Mouse (Mus musculus): ENCODE measurements around the gene Ankrd35.
"Not testable (repeated sequence)": the region's sequence is repeated elsewhere in the genome, so short reads cannot be mapped to it uniquely, and the experiment has no call there.

The Ankrd35 gene

GRCm38 (mm10) chr3:96669727-96670468 is at the start of gene Ankrd35:
Ankrd35 (plus strand) TSS chr3:96670131.
- peak; percentile 39 to 71 for DNase-seq (ENCODE audit: low spot score in 2 of 2)

- DNase-seq (ENCODE audit: low spot score in 2 of 2) = no peak
Measured at GRCm38 (mm10) chr3:96623201-96623600, 46.7 kb upstream of the Ankrd35 start.

GRCm38 (mm10) chr3:96629729-96630600 is 40.0 kb upstream of the Ankrd35 start, which contains the start of gene Rbm8a:
Rbm8a (plus strand) TSS chr3:96629933.
- peak; percentile 88 to 98 for DNase-seq (ENCODE audit: low spot score in 2 of 2)

GRCm38 (mm10) chr3:96632058-96632457 is 37.9 kb upstream of the Ankrd35 start:
- no peak for DNase-seq (ENCODE audit: low spot score in 2 of 2)

DNA sequence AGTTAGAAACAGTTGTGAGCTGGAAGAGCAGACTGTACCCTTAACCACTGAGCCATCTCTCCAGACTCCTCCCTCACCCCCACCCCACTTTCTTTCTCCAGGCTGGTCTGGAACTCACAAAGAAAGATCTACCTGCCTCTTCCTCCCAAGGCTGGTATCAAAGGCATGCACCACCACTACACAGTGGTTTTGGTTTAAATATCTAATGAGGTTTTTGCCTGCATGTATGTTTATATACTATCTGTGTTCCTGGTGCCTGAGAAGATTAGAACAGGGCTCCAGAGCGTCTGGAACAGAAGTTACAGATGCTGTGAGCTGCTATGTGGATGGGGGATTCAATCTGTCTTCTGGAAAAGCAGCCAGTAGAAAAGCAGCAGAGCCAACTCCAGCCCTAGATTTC is 35.9 kb upstream of the Ankrd35 start:
- no peak for DNase-seq (ENCODE audit: low spot score in 2 of 2)

DNA sequence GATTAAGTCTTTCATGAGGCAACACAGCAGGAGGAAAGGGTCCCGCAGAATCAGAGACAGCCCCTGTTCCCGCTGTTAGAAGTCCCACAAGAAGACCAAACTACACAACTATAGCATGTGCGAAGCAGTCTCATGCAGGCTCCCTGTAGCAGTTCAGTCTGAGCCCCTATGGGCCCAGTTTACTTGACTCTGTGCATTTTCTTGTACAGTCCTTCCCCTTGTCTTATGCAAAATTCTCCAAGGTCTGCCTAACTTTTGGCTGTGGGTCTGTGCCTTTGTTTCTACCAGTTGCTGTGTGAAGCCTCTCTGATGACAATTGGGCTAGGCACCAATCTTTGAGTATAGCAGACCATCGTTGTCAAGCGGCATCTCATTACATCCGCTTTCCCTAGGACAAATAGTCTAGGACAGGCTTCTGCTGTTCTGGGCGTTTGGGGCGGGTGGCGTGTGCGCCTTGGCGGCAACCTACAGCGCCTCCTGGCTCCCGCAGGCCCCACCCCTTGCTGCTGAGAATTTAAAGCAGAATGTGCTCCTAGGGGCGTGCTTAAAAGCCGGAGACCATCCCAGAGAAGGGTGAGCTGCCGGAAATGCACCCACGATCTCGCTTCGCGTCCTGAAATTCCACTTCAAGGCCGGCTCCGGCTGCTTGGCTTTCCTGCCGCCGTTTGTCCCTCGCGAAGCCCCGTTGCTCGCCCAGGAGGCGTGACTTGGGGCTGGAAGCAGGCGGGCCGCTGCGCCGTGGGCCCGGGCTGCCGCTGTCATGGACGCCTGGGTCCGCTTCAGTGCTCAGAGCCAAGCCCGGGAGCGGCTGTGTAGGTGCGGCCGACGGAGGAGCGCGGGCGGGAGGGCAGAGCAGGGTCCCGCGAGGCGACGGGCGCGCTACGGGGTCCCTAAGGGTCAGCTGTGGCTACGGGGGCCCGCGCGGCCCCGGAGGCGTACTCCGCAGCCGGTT is 34.7 kb upstream of the Ankrd35 start, which contains the start of the genes Pex11b and Gm42957:
Gene Pex11b (plus strand): TSS at position 449 of the 952 bp plus-strand sequence.
Gene Gm42957 (plus strand): TSS at position 547 of the 952 bp plus-strand sequence.
- DNase-seq (ENCODE audit: low spot score in 2 of 2) = peak; percentile 71 to 87

DNA sequence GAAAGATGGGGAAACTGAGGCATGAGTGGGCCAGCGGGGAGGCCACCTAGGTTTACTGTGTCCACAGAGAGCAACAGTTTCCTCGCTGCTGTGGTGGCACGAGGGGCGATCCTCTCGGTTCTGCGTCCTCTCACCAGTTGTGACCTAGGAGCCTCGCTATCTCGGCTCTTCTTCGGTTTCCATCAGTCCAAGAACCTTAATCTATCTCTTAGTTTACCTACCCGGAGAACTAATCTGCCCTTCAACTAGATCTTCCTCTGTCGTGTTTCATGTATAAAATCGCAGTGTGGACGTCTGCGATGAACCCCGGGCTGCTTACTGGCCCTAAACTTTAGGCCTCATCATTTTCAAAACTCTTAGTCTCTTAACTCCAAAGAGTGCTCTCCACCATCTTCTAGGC is 34.0 kb upstream of the Ankrd35 start:
- DNase-seq (ENCODE audit: low spot score in 2 of 2) = no peak

- no peak for DNase-seq (ENCODE audit: low spot score in 2 of 2)
Measured at GRCm38 (mm10) chr3:96636448-96636847, 33.5 kb upstream of the Ankrd35 start.

- DNase-seq (ENCODE audit: low spot score in 2 of 2) = peak in 1 of 2 experiments; percentile 66
Measured at GRCm38 (mm10) chr3:96639219-96639618, 30.7 kb upstream of the Ankrd35 start.

DNA sequence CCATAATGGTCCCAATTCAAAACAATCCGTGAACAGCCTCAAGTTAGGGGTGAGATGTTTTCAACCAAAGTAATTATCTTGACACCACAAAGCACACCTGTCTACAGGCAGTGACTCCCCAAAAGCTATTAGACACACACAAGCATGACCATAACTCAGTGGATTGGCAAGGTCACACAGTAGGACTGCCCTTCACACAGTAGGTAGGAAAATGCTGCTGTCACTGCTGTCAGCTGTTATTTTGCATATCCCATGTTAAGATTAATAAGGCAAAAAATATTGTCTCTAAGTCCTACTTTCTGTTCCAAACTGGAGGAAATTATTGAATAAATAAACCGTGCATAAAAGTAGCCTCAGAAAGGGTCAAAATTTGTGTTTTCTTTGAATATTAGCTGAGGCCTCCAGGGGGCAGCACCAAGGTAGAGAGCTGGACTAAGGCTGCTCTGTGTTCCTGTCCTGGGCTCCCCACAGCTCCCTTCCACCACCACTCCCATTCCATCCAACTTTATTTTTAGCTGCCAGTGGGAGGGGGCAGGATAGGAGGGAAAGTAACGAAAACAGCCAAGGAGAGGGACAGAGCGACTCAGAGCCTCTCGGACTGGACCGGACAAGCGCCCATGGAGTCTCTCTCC is 24.8 kb upstream of the Ankrd35 start, which contains the start of gene Itga10:
Gene Itga10 (plus strand): TSS at position 567 of the 632 bp plus-strand sequence.
- no peak for DNase-seq (ENCODE audit: low spot score in 2 of 2)

DNA sequence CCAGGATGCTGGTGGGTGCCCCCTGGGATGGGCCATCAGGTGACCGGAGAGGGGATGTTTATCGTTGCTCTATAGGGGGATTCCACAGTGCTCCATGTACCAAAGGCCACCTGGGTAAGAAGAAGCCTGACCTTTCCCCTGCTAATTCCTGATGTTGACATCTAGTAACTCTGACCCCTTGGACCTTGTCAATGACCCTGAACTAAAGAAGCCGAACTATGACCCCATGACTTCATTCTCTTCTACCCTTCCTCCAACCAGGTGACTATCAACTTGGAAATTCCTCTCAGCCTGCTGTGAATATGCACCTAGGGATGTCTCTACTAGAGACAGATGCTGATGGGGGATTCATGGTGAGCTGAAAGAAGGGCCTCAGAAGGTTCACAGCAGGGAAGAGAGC is 22.6 kb upstream of the Ankrd35 start:
- DNase-seq (ENCODE audit: low spot score in 2 of 2) = no peak

- DNase-seq (ENCODE audit: low spot score in 2 of 2) = no peak
Measured at GRCm38 (mm10) chr3:96660901-96661300, 9.0 kb upstream of the Ankrd35 start.

GRCm38 (mm10) chr3:96662731-96663316 is 7.1 kb upstream of the Ankrd35 start:
- DNase-seq (ENCODE audit: low spot score in 2 of 2) = no peak

DNA sequence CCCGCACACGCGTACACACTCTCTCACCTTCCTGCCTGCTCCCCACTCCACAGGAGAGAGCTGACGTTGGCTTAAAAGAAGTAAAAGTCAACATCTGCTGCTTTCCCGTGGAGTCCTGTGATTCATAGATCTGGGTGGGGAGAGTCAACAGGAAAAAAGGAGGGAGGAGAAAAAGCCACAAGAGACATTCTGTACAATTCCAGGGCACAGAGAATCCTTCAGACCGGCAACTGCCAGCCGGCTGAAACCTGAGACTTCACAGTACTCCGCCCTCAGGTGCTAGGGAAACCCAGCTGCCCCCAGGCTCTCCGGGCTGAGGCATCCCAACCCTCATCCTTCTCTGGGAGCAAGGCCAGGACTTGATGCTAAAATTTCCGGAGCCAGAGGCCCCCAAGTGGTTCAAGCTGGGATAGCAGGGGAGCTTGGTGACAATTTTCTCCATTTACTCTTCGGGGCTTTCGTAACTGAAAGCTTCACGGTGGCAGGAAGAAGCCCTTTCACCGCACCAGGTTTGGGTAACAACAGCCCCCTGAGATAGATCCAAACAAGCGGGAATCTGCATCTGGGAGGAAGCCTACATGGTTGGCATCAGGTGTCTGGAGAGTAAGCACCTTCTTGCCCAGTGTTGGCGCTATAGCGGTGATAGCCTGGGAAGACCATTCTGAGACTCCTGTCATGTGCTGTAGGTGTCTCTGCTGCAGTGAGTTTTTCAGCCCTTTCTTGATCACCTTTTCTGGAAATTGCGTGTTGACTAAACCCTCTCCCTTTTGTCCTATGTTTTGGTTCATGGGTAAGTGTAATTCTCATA is 6.3 kb upstream of the Ankrd35 start:
- peak; percentile 59 to 93 for DNase-seq (ENCODE audit: low spot score in 2 of 2)

DNA sequence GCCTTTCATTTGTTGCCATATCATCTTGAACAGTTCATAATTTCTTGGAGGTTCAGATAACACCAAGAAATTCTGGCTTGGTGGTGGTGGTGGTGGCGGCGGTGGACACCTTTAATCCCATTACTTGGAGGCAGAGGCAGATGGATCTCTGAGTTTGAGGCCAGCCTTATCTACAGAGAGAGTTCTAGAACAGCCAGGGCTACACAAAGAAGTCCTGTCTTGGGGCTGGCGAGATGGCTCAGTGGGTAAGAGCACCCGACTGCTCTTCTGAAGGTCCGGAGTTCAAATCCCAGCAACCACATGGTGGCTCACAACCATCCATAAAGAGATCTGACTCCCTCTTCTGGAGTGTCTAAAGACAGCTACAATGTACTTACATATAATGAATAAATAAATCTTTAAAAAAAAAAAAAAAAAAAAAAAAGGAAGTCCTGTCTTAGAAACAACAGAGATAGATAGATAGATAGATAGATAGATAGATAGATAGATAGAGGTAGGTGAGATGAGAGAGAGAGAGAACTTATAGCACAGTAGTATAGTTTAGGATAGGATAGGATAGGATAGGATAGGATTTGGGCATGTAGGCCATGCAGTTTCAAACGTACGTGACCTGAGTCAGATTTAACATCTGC is 4.1 kb upstream of the Ankrd35 start:
- not testable (repeated sequence) for DNase-seq (ENCODE audit: low spot score in 2 of 2)

GRCm38 (mm10) chr3:96666916-96667315 is 3.0 kb upstream of the Ankrd35 start:
- no peak for DNase-seq (ENCODE audit: low spot score in 2 of 2)

DNA sequence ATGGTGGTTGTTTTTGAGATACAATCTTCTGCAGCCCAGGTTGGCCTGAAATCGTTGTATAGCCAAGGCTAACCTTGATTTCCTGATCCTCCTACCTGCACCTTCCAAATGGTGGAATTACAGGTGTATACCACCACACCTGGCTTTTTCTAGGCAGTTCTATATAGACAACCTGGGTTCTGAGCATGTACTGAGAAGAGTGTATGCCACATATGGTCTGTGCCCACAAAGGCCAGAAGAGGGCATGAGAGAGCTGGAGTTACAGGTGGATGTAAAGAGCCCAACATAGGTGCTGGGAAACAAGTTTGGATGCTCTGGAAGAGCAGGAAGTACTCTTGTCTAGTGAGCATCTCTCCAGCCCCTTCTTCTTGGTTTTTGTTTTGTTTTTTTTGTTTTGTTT is 2.6 kb upstream of the Ankrd35 start:
- no peak for DNase-seq (ENCODE audit: low spot score in 2 of 2)

DNA sequence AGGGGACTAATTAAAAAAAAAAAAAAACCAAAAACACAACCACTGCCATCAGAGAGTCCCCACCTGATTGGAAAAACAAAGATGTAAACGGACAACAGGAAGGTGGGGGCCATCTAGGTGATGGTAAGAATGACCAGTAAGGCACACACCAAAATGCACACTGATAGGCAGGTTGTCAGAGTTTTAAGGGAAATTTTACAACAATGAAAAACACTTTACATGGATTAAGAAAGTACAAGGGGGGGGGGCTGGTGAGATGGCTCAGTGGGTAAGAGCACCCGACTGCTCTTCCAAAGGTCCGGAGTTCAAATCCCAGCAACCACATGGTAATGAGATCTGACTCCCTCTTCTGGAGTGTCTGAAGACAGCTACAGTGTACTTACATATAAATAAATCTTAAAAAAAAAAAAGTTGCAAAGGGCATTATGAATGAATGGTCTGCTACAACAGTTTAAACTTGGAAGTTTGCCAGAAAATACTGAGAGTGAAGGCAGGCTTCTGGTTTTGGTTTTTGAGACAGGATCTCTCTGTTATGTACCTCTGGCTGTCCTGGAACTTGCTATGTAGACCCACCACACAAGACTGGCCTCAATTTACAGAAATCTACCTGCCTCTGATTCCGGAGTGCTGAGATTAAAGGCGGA is 1.4 kb upstream of the Ankrd35 start:
- DNase-seq (ENCODE audit: low spot score in 2 of 2) = no peak

GRCm38 (mm10) chr3:96671519-96671918 is 1.6 kb downstream of the Ankrd35 start:
- no peak for DNase-seq (ENCODE audit: low spot score in 2 of 2)
